Mouse (Mus musculus) neural tube, embryonic 14.5 days (tissue): Measurements from ENCODE around the gene Kdelr1. TPM values are rescaled to one million over a fixed set of nuclear protein-coding genes. Genes with fewer than 3 reads are reported as not detected.
"Not testable (repeated sequence)": the region's sequence is repeated elsewhere in the genome, so short reads cannot be mapped to it uniquely, and the experiment has no call there.

ENCODE experiments used
- ATAC-seq: fragments of 200-750 bp; cut with Nextera tagmentation; 2 replicates; pipeline ENCODE4 v1.8.0; 2017; ENCODE audit warnings: low read depth, mild to moderate bottlenecking, moderate TSS enrichment, moderate library complexity
- H3K27ac ChIP-seq: fragments of 300-500 bp; sonication (generic); 2 replicates; pipeline ENCODE4 v1.5.1; 2014; ENCODE audit warnings: low read depth, mild to moderate bottlenecking, control low read depth, low read length, moderate library complexity, mixed read lengths
- H3K27me3 ChIP-seq: fragments of 300-500 bp; sonication (generic); 2 replicates; pipeline ENCODE4 v1.6.1; 2014; ENCODE audit warnings: low read length; ENCODE audit not compliant: control insufficient read depth, insufficient read depth
- H3K36me3 ChIP-seq: fragments of 300-500 bp; sonication (generic); 2 replicates; pipeline ENCODE4 v1.6.1; 2014; ENCODE audit warnings: low read length, mixed read lengths; ENCODE audit not compliant: control insufficient read depth, insufficient read depth
- H3K4me1 ChIP-seq: fragments of 300-500 bp; sonication (generic); 2 replicates; pipeline ENCODE4 v1.6.1; 2014; ENCODE audit warnings: low read length; ENCODE audit not compliant: control insufficient read depth, insufficient read depth
- H3K4me2 ChIP-seq: fragments of 300-500 bp; sonication (generic); 2 replicates; pipeline ENCODE4 v1.6.1; 2014; ENCODE audit warnings: mild to moderate bottlenecking, low read depth, low read length, control low read depth
- H3K4me3 ChIP-seq: fragments of 300-500 bp; sonication (generic); 2 replicates; pipeline ENCODE4 v1.5.1; 2014; ENCODE audit warnings: low read depth, low read length, control low read depth, mixed read lengths
- H3K9ac ChIP-seq: fragments of 300-500 bp; sonication (generic); replicated peaks from 2 replicates; pipeline ENCODE4 v1.6.1; 2014; ENCODE audit warnings: low read depth, mild to moderate bottlenecking, control low read depth, low read length, mixed read lengths
- H3K9me3 ChIP-seq: fragments of 300-500 bp; sonication (generic); 2 replicates; pipeline ENCODE4 v1.6.1; 2016; ENCODE audit warnings: low read length; ENCODE audit not compliant: control insufficient read depth
- WGBS: fragments of 180-500 bp; shearing (Covaris S2); extraction: QIAGEN DNeasy Blood & Tissue Kit; methylation state at CpG from one replicate; pipeline ENCODE4 v1.1.7; 2014; 5-methylcytosine and 5-hydroxymethylcytosine counted together
- polyA plus RNA-seq: library from polyadenylated mRNA; unstranded; fragments of >200 nt; fragmentation: Nextera tagmentation; extraction: Ambion mirVana; gene quantifications from 2 replicates; pipeline ENCODE4 v1.2.1, GENCODE M21; 2014

Gene Kdelr1
- polyA plus RNA-seq, 1 experiment from 2014 or later: 98.6 TPM

GRCm38 (mm10) chr7:45865925-45866910 lies 6.4 kb upstream of the Kdelr1 start:
- ATAC-seq: peak; percentile 49
- no peaks in the 10 kb centered on the region for H3K9me3 ChIP-seq
- H3K4me2 ChIP-seq: peak overlapping the region; percentile 60
- H3K4me3 ChIP-seq: peak overlapping the region; percentile 63
- H3K27ac ChIP-seq: peak overlapping the region; percentile 64; the same call in 1 of the 2 replicates
- no peaks in the 10 kb centered on the region for H3K36me3 ChIP-seq
- peaks cover 4% of the 10 kb centered on the region; the same call in 1 of the 2 replicates for H3K27me3 ChIP-seq
- peak overlapping the region; percentile 83 for H3K9ac ChIP-seq
- WGBS: 1% methylated on average over 110 of the region's 117 CpGs
- H3K4me1 ChIP-seq: peaks cover 21% of the 10 kb centered on the region

- Histone ChIP-seq H3K4me1 (peaks cover 21% of the 10 kb centered on the region), H3K9ac (peak overlapping the region; percentile 17), H3K27ac (no peak overlapping the region), H3K4me2 (peak overlapping the region; percentile 60), H3K9me3 (no peaks in the 10 kb centered on the region), H3K36me3 (no peaks in the 10 kb centered on the region), H3K27me3 (peaks cover 4% of the 10 kb centered on the region; the same call in 1 of the 2 replicates), H3K4me3 (peak overlapping the region; percentile 63; the same call in 1 of the 2 replicates)
- no peak for ATAC-seq
- WGBS: 6% methylated on average over 2 of the region's 2 CpGs
Measured at GRCm38 (mm10) chr7:45867871-45868270, 4.7 kb upstream of the Kdelr1 start.

- H3K27ac ChIP-seq: no peak overlapping the region; the same call in 1 of the 2 replicates
- peak overlapping the region; percentile 56; the same call in 1 of the 2 replicates for H3K9ac ChIP-seq
Measured at GRCm38 (mm10) chr7:45869107-45869670, 3.4 kb upstream of the Kdelr1 start.

GRCm38 (mm10) chr7:45869787-45870186 lies 2.8 kb upstream of the Kdelr1 start:
- Histone ChIP-seq H3K36me3 (peaks cover 5% of the 10 kb centered on the region), H3K9me3 (no peaks in the 10 kb centered on the region), H3K9ac (peak overlapping the region; percentile 56), H3K4me1 (peaks cover 34% of the 10 kb centered on the region), H3K4me2 (peak overlapping the region; percentile 60), H3K27me3 (peaks cover 4% of the 10 kb centered on the region; the same call in 1 of the 2 replicates), H3K27ac (no peak overlapping the region), H3K4me3 (peak overlapping the region; percentile 42)
- no peak for ATAC-seq
- WGBS: under 1% methylated on average over 12 of the region's 14 CpGs

More at GRCm38 (mm10) chr7:45869107-45869670, 3.4 kb upstream of the Kdelr1 start:
- Histone ChIP-seq H3K4me3 (peak overlapping the region; percentile 42), H3K9me3 (no peaks in the 10 kb centered on the region), H3K36me3 (no peaks in the 10 kb centered on the region), H3K27me3 (peaks cover 4% of the 10 kb centered on the region; the same call in 1 of the 2 replicates), H3K4me2 (peak overlapping the region; percentile 60), H3K4me1 (peaks cover 28% of the 10 kb centered on the region)
- WGBS: 8% methylated on average over 8 of the region's 8 CpGs
- no peak for ATAC-seq

- H3K27ac ChIP-seq: peak overlapping the region; percentile 52
- peak overlapping the region; percentile 60 for H3K4me2 ChIP-seq
- peak overlapping the region; percentile 56 for H3K9ac ChIP-seq
- H3K9me3 ChIP-seq: no peaks in the 10 kb centered on the region
- H3K27me3 ChIP-seq: peaks cover 4% of the 10 kb centered on the region; the same call in 1 of the 2 replicates
- 2% methylated on average over 29 of the region's 30 CpGs for WGBS
- peaks cover 36% of the 10 kb centered on the region for H3K4me1 ChIP-seq
- H3K4me3 ChIP-seq: peak overlapping the region; percentile 42
- peak; percentile 20; the same call in 1 of the 2 replicates for ATAC-seq
- H3K36me3 ChIP-seq: peaks cover 9% of the 10 kb centered on the region
Measured at GRCm38 (mm10) chr7:45870282-45871058, 2.1 kb upstream of the Kdelr1 start.

- H3K9me3 ChIP-seq: no peaks in the 10 kb centered on the region
- H3K27me3 ChIP-seq: no peaks in the 10 kb centered on the region
- peak overlapping the region; percentile 74 for H3K27ac ChIP-seq
- peak overlapping the region; percentile 82 for H3K4me2 ChIP-seq
- peak overlapping the region; percentile 77 for H3K9ac ChIP-seq
- WGBS: 4% methylated on average over 28 of the region's 28 CpGs
- ATAC-seq: peak; percentile 22; the same call in 1 of the 2 replicates
- peak overlapping the region; percentile 68 for H3K4me3 ChIP-seq
- peaks cover 29% of the 10 kb centered on the region for H3K36me3 ChIP-seq
- peaks cover 28% of the 10 kb centered on the region for H3K4me1 ChIP-seq
Measured at GRCm38 (mm10) chr7:45873061-45873947, 732 bp downstream of the Kdelr1 start.

- Histone ChIP-seq H3K27ac (no peak overlapping the region), H3K27me3 (no peaks in the 10 kb centered on the region), H3K4me1 (peaks cover 15% of the 10 kb centered on the region), H3K9ac (no peak overlapping the region), H3K4me2 (no peak overlapping the region), H3K9me3 (no peaks in the 10 kb centered on the region), H3K4me3 (no peak overlapping the region), H3K36me3 (peaks cover 52% of the 10 kb centered on the region)
- 95% methylated on average over 7 of the region's 7 CpGs for WGBS
- no peak for ATAC-seq
Measured at GRCm38 (mm10) chr7:45876895-45877294, 4.3 kb downstream of the Kdelr1 start.

- not testable (repeated sequence) for H3K27me3 ChIP-seq, H3K9me3 ChIP-seq, H3K4me3 ChIP-seq, ATAC-seq, H3K9ac ChIP-seq, H3K4me2 ChIP-seq, H3K27ac ChIP-seq
- WGBS: 95% methylated on average over 1 of the region's 1 CpGs
- H3K4me1 ChIP-seq: peaks cover 15% of the 10 kb centered on the region
- H3K36me3 ChIP-seq: peaks cover 66% of the 10 kb centered on the region
Measured at GRCm38 (mm10) chr7:45878278-45878677, 5.7 kb downstream of the Kdelr1 start, which contains the start of gene Grin2d. Gene Grin2d, minus strand, starts transcription at chr7:45878378.
